Mouse (Mus musculus) MEL (cell line): ENCODE data around the gene Polr2l. TPM values are rescaled to one million over a fixed set of nuclear protein-coding genes. Genes with fewer than 3 reads are reported as not detected.

Experiments used
- DNase-seq: peaks from one replicate; pipeline ENCODE4 v3.0.0; 2011; ENCODE audit warnings: low read depth, low spot score
- H3K27ac ChIP-seq: 2 replicates; pipeline ENCODE4 v1.5.1; 2012; ENCODE audit warnings: low read depth, mild to moderate bottlenecking, control low read depth, low read length, moderate library complexity; ENCODE audit not compliant: control insufficient read depth
- H3K27me3 ChIP-seq, 2 experiments: fragments of 150-350 bp in 1 of 2; sonication (generic) in 1 of 2; 2 replicates each; pipeline ENCODE4 v1.6.1; 2012; ENCODE audit warnings: low read length in 2 of 2, mild to moderate bottlenecking in 2 of 2, improper control_type of control experiment in 1 of 2, moderate library complexity in 1 of 2; ENCODE audit not compliant: insufficient read depth in 2 of 2, control insufficient read depth in 1 of 2
- H3K36me3 ChIP-seq, 2 experiments: 2 replicates each; pipeline ENCODE4 v1.6.1; 2012 to 2014; ENCODE audit warnings: low read length in 2 of 2, improper control_type of control experiment in 1 of 2, inconsistent platforms in 1 of 2, mild to moderate bottlenecking in 1 of 2; ENCODE audit not compliant: insufficient read depth in 2 of 2, control insufficient read depth in 1 of 2
- H3K4me1 ChIP-seq, 2 experiments: fragments of 150-350 bp in 1 of 2; sonication (generic) in 1 of 2; 2 replicates each; pipeline ENCODE4 v1.6.1; 2012; ENCODE audit warnings: low read length in 2 of 2, improper control_type of control experiment in 1 of 2, mild to moderate bottlenecking in 1 of 2; ENCODE audit not compliant: insufficient read depth in 2 of 2, control insufficient read depth in 1 of 2
- H3K4me3 ChIP-seq, 2 experiments: fragments of 150-350 bp in 1 of 2; sonication (generic) in 1 of 2; 2 replicates each; pipeline ENCODE4 v1.5.1; 2012; ENCODE audit warnings: low read depth in 2 of 2, low read length in 2 of 2, mild to moderate bottlenecking in 2 of 2, moderate library complexity in 2 of 2, control low read depth in 1 of 2, improper control_type of control experiment in 1 of 2; ENCODE audit not compliant: control insufficient read depth in 1 of 2, insufficient read depth in 1 of 2
- H3K79me2 ChIP-seq: 2 replicates; pipeline ENCODE4 v1.6.1; 2012; ENCODE audit warnings: mild to moderate bottlenecking, low read length, moderate library complexity; ENCODE audit not compliant: control insufficient read depth, poor library complexity, insufficient read depth
- H3K9ac ChIP-seq: 2 replicates; pipeline ENCODE4 v1.6.1; 2012; ENCODE audit warnings: low read depth, mild to moderate bottlenecking, control low read depth, low read length, moderate library complexity; ENCODE audit not compliant: control insufficient read depth, poor library complexity, severe bottlenecking
- H3K9me3 ChIP-seq: fragments of 150-350 bp; sonication (generic); replicated peaks from 2 replicates; pipeline ENCODE4 v1.6.1; 2012; ENCODE audit warnings: mild to moderate bottlenecking, low read length, improper control_type of control experiment, moderate library complexity; ENCODE audit not compliant: insufficient read depth
- CTCF ChIP-seq, 3 experiments: IDR thresholded peaks in 2 of 3; conservative IDR thresholded peaks in 1 of 3; 2 replicates each; pipeline ENCODE4 v1.5.1; 2011 to 2012; ENCODE audit warnings: low read length in 3 of 3, low read depth in 2 of 3, mild to moderate bottlenecking in 2 of 3, improper control_type of control experiment in 1 of 3, inconsistent platforms in 1 of 3, mixed read lengths in 1 of 3, moderate library complexity in 1 of 3; ENCODE audit not compliant: control insufficient read depth in 1 of 3, insufficient read depth in 1 of 3, poor library complexity in 1 of 3, severe bottlenecking in 1 of 3
- ETS1 ChIP-seq: IDR thresholded peaks from 2 replicates; pipeline ENCODE4 v1.6.1; 2012; ENCODE audit warnings: low read depth, mild to moderate bottlenecking, inconsistent platforms, low read length, improper control_type of control experiment, moderate library complexity
- MAZ ChIP-seq: IDR thresholded peaks from 2 replicates; pipeline ENCODE4 v1.6.1; 2012; ENCODE audit warnings: low read depth, mild to moderate bottlenecking, inconsistent platforms, low read length, improper control_type of control experiment
- MXI1 ChIP-seq: IDR thresholded peaks from 2 replicates; pipeline ENCODE4 v1.6.1; 2011; ENCODE audit warnings: mild to moderate bottlenecking, low read depth, low read length, improper control_type of control experiment
- MYB ChIP-seq: IDR thresholded peaks from 2 replicates; pipeline ENCODE4 v1.6.1; 2011; ENCODE audit warnings: mild to moderate bottlenecking, low read depth, low read length, improper control_type of control experiment
- MYC ChIP-seq: IDR thresholded peaks from 2 replicates; pipeline ENCODE4 v1.6.1; 2011; ENCODE audit warnings: low read depth, mild to moderate bottlenecking, low read length, improper control_type of control experiment, moderate library complexity
- NRF1 ChIP-seq: IDR thresholded peaks from 2 replicates; pipeline ENCODE4 v1.6.1; 2014; ENCODE audit warnings: low read depth, mild to moderate bottlenecking, inconsistent platforms, low read length, improper control_type of control experiment, moderate library complexity; ENCODE audit not compliant: poor library complexity, insufficient read depth, severe bottlenecking
- POLR2AphosphoS5 ChIP-seq: IDR thresholded peaks from 2 replicates; pipeline ENCODE4 v1.6.1; 2012; ENCODE audit warnings: low read depth, borderline replicate concordance, mild to moderate bottlenecking, inconsistent platforms, low read length, moderate library complexity, mixed read lengths
- RCOR1 ChIP-seq: IDR thresholded peaks from 2 replicates; pipeline ENCODE4 v1.6.1; 2012; ENCODE audit warnings: low read depth, mild to moderate bottlenecking, inconsistent platforms, low read length, improper control_type of control experiment
- TAL1 ChIP-seq: IDR thresholded peaks from 2 replicates; pipeline ENCODE4 v1.6.1; 2012; ENCODE audit warnings: mild to moderate bottlenecking, inconsistent platforms, low read length, moderate library complexity, mixed read lengths
- UBTF ChIP-seq: IDR thresholded peaks from 2 replicates; pipeline ENCODE4 v1.6.1; 2012; ENCODE audit warnings: low read depth, mild to moderate bottlenecking, inconsistent platforms, low read length, improper control_type of control experiment, moderate library complexity, borderline replicate concordance; ENCODE audit not compliant: insufficient read depth
- USF1 ChIP-seq: IDR thresholded peaks from 2 replicates; pipeline ENCODE4 v1.6.1; 2014; ENCODE audit warnings: low read depth, mild to moderate bottlenecking, inconsistent platforms, low read length, improper control_type of control experiment, moderate library complexity
- USF2 ChIP-seq, 2 experiments: IDR thresholded peaks; 2 replicates each; pipeline ENCODE4 v1.6.1; 2011 to 2012; ENCODE audit warnings: improper control_type of control experiment in 2 of 2, low read length in 2 of 2, borderline replicate concordance in 1 of 2, inconsistent platforms in 1 of 2, low read depth in 1 of 2, mild to moderate bottlenecking in 1 of 2; ENCODE audit not compliant: insufficient read depth in 1 of 2
- ZC3H11A ChIP-seq: IDR thresholded peaks from 2 replicates; pipeline ENCODE4 v1.6.1; 2012; ENCODE audit warnings: low read depth, mild to moderate bottlenecking, inconsistent platforms, low read length, improper control_type of control experiment
- polyA plus RNA-seq, 2 experiments: library from polyadenylated mRNA; stranded (reverse) in 1 of 2; unstranded in 1 of 2; fragments of >175 nt in 1 of 2; fragments of >200 nt in 1 of 2; gene quantifications; 2 replicates each; pipeline versions ENCODE4 v1.2.1 to v1.2.4; 2012; ENCODE audit warnings: low replicate concordance in 2 of 2, low read depth in 1 of 2; ENCODE audit not compliant: insufficient read length in 2 of 2, insufficient read depth in 1 of 2, missing spikeins in 1 of 2
- total RNA-seq: library from RNA; depleted of rRNA; stranded (reverse); fragments of 300-350 nt; gene quantifications from 2 replicates; pipeline ENCODE4 v1.2.3, GENCODE M21; 2012

Polr2l gene
- total and polyA plus RNA-seq, 3 experiments: 82.4 to 114 TPM; not detected in 1

GRCm38 (mm10) chr7:141483114-141483653 lies 8.3 kb upstream of the Polr2l start:
- no peaks in the 10 kb centered on the region for H3K27me3 ChIP-seq
- H3K4me3 ChIP-seq: no peak overlapping the region
- no peaks in the 10 kb centered on the region for H3K4me1 ChIP-seq
- H3K27ac ChIP-seq: no peak overlapping the region
- peaks cover 2% of the 10 kb centered on the region; the same call in 1 of the 2 replicates for H3K79me2 ChIP-seq
- H3K9me3 ChIP-seq: no peaks in the 10 kb centered on the region
- DNase-seq: no peak
- no peaks in the 10 kb centered on the region for H3K36me3 ChIP-seq
- H3K9ac ChIP-seq: no peak overlapping the region
- no peak for TF ChIP-seq USF2 (IDR thresholded peaks at IDR 0.05; ENCODE audit: borderline replicate concordance in 1 of 2, insufficient read depth in 1 of 2, low read depth in 1 of 2, low read length in 2 of 2)
- TF ChIP-seq ZC3H11A: no peak
- TF ChIP-seq POLR2AphosphoS5: no peak
- TF ChIP-seq UBTF: no peak
- TF ChIP-seq MYB: no peak
- no peak for TF ChIP-seq MXI1
- TF ChIP-seq NRF1: no peak
- TF ChIP-seq TAL1: no peak
- TF ChIP-seq USF1: no peak
- no peak for TF ChIP-seq MYC
- TF ChIP-seq MAZ: no peak

DNA sequence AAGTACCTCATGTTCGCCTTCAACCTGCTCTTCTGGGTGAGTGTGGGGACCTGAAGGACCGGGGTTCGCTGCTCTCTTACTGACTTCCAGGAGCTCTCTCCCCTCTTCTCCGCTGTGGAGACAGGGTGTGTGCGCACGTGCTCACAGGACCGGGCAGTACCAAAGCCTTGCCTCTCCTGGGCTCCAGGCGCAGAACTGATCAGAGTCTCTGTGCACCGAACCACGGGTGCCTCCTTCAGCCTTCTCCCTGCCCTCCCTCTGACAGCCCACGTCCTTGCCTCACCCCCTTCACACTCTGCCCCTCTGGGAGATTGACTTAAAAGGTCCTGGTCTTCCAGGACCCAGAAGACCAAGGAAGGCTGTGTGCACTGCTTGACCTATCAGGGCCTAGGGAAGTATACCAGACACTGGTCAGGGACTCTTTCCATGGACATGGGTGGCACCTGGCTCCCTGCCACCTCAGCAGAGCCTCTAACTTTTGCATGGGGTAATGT lies 7.6 kb upstream of the Polr2l start:
- Histone ChIP-seq H3K4me3 (no peak overlapping the region), H3K4me1 (peaks cover 0 to 4% of the 10 kb centered on the region in 2 experiments; a peak in 2 of 4 replicates), H3K9ac (no peak overlapping the region)

More for the DNA sequence above, 7.6 kb upstream of the Polr2l start:
- Histone ChIP-seq H3K27ac (no peak overlapping the region), H3K36me3 (peaks cover 0 to under 1% of the 10 kb centered on the region in 2 experiments; a peak in 1 of 4 replicates), H3K79me2 (peaks cover 6% of the 10 kb centered on the region), H3K27me3 (no peaks in the 10 kb centered on the region), H3K9me3 (no peaks in the 10 kb centered on the region)
- DNase-seq: no peak
- TF ChIP-seq TAL1 (no peak), NRF1 (no peak), RCOR1 (no peak), MAZ (no peak), ETS1 (no peak), CTCF (IDR thresholded peaks at IDR 0.05 in 2 of 3, conservative IDR thresholded peaks at IDR 0.05 in 1 of 3; ENCODE audit: control insufficient read depth in 1 of 3, insufficient read depth in 1 of 3, low read depth in 2 of 3, low read length in 3 of 3, poor library complexity in 1 of 3, severe bottlenecking in 1 of 3) (no peak), MXI1 (no peak)
